Mouse (Mus musculus) neural tube, embryonic 12.5 days (tissue): ENCODE measurements around the gene Gatd1. TPM values are rescaled to one million over a fixed set of nuclear protein-coding genes. Genes with fewer than 3 reads are reported as not detected.
A peak's percentile ranks its signal among the peaks of the same experiment; 100 is the strongest.

Experiments
- ATAC-seq: fragments of 200-750 bp; cut with Nextera tagmentation; 2 replicates; pipeline ENCODE4 v1.8.0; 2017; ENCODE audit warnings: low read depth, mild to moderate bottlenecking, moderate TSS enrichment, moderate library complexity; ENCODE audit not compliant: low FRiP score
- H3K27ac ChIP-seq: fragments of 300-500 bp; sonication (generic); 2 replicates; pipeline ENCODE4 v1.5.1; 2016
- H3K27me3 ChIP-seq: fragments of 300-500 bp; sonication (generic); replicated peaks from 2 replicates; pipeline ENCODE4 v1.6.1; 2016; ENCODE audit warnings: mild to moderate bottlenecking
- H3K36me3 ChIP-seq: fragments of 300-500 bp; sonication (generic); 2 replicates; pipeline ENCODE4 v1.6.1; 2016; ENCODE audit warnings: mild to moderate bottlenecking
- H3K4me1 ChIP-seq: fragments of 300-500 bp; sonication (generic); 2 replicates; pipeline ENCODE4 v1.6.1; 2016
- H3K4me2 ChIP-seq: fragments of 300-500 bp; sonication (generic); replicated peaks from 2 replicates; pipeline ENCODE4 v1.6.1; 2016; ENCODE audit warnings: mild to moderate bottlenecking
- H3K4me3 ChIP-seq: fragments of 300-500 bp; sonication (generic); 2 replicates; pipeline ENCODE4 v1.5.1; 2016
- H3K9ac ChIP-seq: fragments of 300-500 bp; sonication (generic); 2 replicates; pipeline ENCODE4 v1.6.1; 2016; ENCODE audit warnings: mild to moderate bottlenecking
- H3K9me3 ChIP-seq: fragments of 300-500 bp; sonication (generic); 2 replicates; pipeline ENCODE4 v1.6.1; 2016; ENCODE audit warnings: mild to moderate bottlenecking
- WGBS: fragments of 180-500 bp; shearing (Covaris S2); methylation state at CpG from one replicate; pipeline ENCODE4 v1.1.7; 2016; 5-methylcytosine and 5-hydroxymethylcytosine counted together
- polyA plus RNA-seq: library from polyadenylated mRNA; unstranded; fragments of >200 nt; fragmentation: Nextera tagmentation; extraction: Ambion mirVana; gene quantifications from 2 replicates; pipeline ENCODE4 v1.2.1, GENCODE M21; 2016

Gatd1 gene
- polyA plus RNA-seq, 1 experiment from 2014 or later, result 50.5 TPM

GRCm38 (mm10) chr7:141439140-141439679 is 25.3 kb upstream of the Gatd1 start:
- 0 out of 2 replicates have a peak overlapping the region, but pooled peaks have one; percentile 17 for H3K9ac ChIP-seq
- no peak overlapping the region for H3K4me3 ChIP-seq
- WGBS, result 96% methylated on average over 10 of the region's 10 CpGs
- H3K27me3 ChIP-seq, result no peaks in the 10 kb centered on the region
- no peak overlapping the region for H3K4me2 ChIP-seq
- H3K4me1 ChIP-seq, result peaks cover 58% of the 10 kb centered on the region
- peaks cover 29% of the 10 kb centered on the region for H3K36me3 ChIP-seq
- no peak for ATAC-seq
- no peaks in the 10 kb centered on the region for H3K9me3 ChIP-seq
- no peak overlapping the region for H3K27ac ChIP-seq

- no peaks in the 10 kb centered on the region for H3K9me3 ChIP-seq
- H3K9ac ChIP-seq, result 0 out of 2 replicates have a peak overlapping the region, but pooled peaks have one; percentile 17
- no peak for ATAC-seq
- H3K4me1 ChIP-seq, result peaks cover 60% of the 10 kb centered on the region
- no peak overlapping the region for H3K4me3 ChIP-seq
- H3K27ac ChIP-seq, result no peak overlapping the region
- no peak overlapping the region for H3K4me2 ChIP-seq
- peaks cover 34% of the 10 kb centered on the region for H3K36me3 ChIP-seq
- 95% methylated on average over 12 of the region's 12 CpGs for WGBS
- no peaks in the 10 kb centered on the region for H3K27me3 ChIP-seq
Observed at GRCm38 (mm10) chr7:141438201-141438968, 24.4 kb upstream of the Gatd1 start.

- H3K27ac ChIP-seq, result 0 out of 2 replicates have a peak within 1 kb of the TSS, but pooled peaks have one; percentile 6
- H3K27me3 ChIP-seq, result no peaks in the 10 kb centered on the region
- H3K9me3 ChIP-seq, result no peaks in the 10 kb centered on the region
- peaks cover 42% of the 10 kb centered on the region for H3K36me3 ChIP-seq
- WGBS, result 6% methylated on average over 53 of the region's 53 CpGs
- H3K9ac ChIP-seq, result peak within 1 kb of the TSS; percentile 76
- peak within 1 kb of the TSS; percentile 89 for H3K4me2 ChIP-seq
- peak within 1 kb of the TSS; percentile 56 for H3K4me3 ChIP-seq
- H3K4me1 ChIP-seq, result peaks cover 54% of the 10 kb centered on the region
- peak; percentile 72 for ATAC-seq
Observed at GRCm38 (mm10) chr7:141437178-141438120, 23.5 kb upstream of the Gatd1 start, which contains the start of gene Slc25a22. Gene Slc25a22, minus strand, starts transcription at chr7:141437892.

GRCm38 (mm10) chr7:141436523-141436892 is 22.6 kb upstream of the Gatd1 start:
- Histone ChIP-seq H3K27ac (no peak overlapping the region), H3K4me2 (peak overlapping the region; percentile 89), H3K27me3 (no peaks in the 10 kb centered on the region), H3K36me3 (peaks cover 51% of the 10 kb centered on the region), H3K4me3 (peak overlapping the region; percentile 56), H3K4me1 (peaks cover 45% of the 10 kb centered on the region), H3K9me3 (no peaks in the 10 kb centered on the region), H3K9ac (peak overlapping the region; percentile 76)
- 62% methylated on average over 2 of the region's 2 CpGs for WGBS
- no peak for ATAC-seq

GRCm38 (mm10) chr7:141435856-141436522 is 22.1 kb upstream of the Gatd1 start:
- Histone ChIP-seq H3K4me1 (peaks cover 45% of the 10 kb centered on the region), H3K27me3 (no peaks in the 10 kb centered on the region), H3K9me3 (no peaks in the 10 kb centered on the region), H3K27ac (no peak overlapping the region), H3K36me3 (peaks cover 52% of the 10 kb centered on the region), H3K4me3 (no peak overlapping the region), H3K4me2 (peak overlapping the region; percentile 89), H3K9ac (no peak overlapping the region)
- 78% methylated on average over 9 of the region's 9 CpGs for WGBS
- no peak for ATAC-seq

GRCm38 (mm10) chr7:141435129-141435855 is 21.4 kb upstream of the Gatd1 start:
- Histone ChIP-seq H3K36me3 (peaks cover 54% of the 10 kb centered on the region), H3K4me1 (peaks cover 47% of the 10 kb centered on the region), H3K27ac (peak overlapping the region; percentile 57; the same call in 1 of the 2 replicates), H3K9ac (peak overlapping the region; percentile 72), H3K27me3 (no peaks in the 10 kb centered on the region), H3K4me2 (peak overlapping the region; percentile 87), H3K9me3 (no peaks in the 10 kb centered on the region), H3K4me3 (peak overlapping the region; percentile 49)
- ATAC-seq, result 0 out of 2 replicates have a peak, but pooled peaks have one; percentile 13
- 4% methylated on average over 17 of the region's 17 CpGs for WGBS

- WGBS, result 11% methylated on average over 8 of the region's 8 CpGs
- Histone ChIP-seq H3K9ac (peak overlapping the region; percentile 72), H3K36me3 (peaks cover 48% of the 10 kb centered on the region), H3K4me3 (peak overlapping the region; percentile 49), H3K27ac (peak overlapping the region; percentile 57; the same call in 1 of the 2 replicates), H3K27me3 (no peaks in the 10 kb centered on the region), H3K9me3 (no peaks in the 10 kb centered on the region), H3K4me1 (peaks cover 55% of the 10 kb centered on the region), H3K4me2 (peak overlapping the region; percentile 87)
- 0 out of 2 replicates have a peak, but pooled peaks have one; percentile 8 for ATAC-seq
Observed at GRCm38 (mm10) chr7:141434464-141434863, 20.5 kb upstream of the Gatd1 start.

- H3K4me2 ChIP-seq, result peak overlapping the region; percentile 87
- H3K27me3 ChIP-seq, result no peaks in the 10 kb centered on the region
- no peak overlapping the region for H3K27ac ChIP-seq
- H3K9me3 ChIP-seq, result no peaks in the 10 kb centered on the region
- no peak for ATAC-seq
- peaks cover 62% of the 10 kb centered on the region for H3K4me1 ChIP-seq
- H3K4me3 ChIP-seq, result peak overlapping the region; percentile 49
- H3K36me3 ChIP-seq, result peaks cover 41% of the 10 kb centered on the region
- WGBS, result 75% methylated on average over 15 of the region's 15 CpGs
- peak overlapping the region; percentile 72 for H3K9ac ChIP-seq
Observed at GRCm38 (mm10) chr7:141433517-141434400, 19.8 kb upstream of the Gatd1 start.

GRCm38 (mm10) chr7:141432741-141433516 is 19.0 kb upstream of the Gatd1 start:
- H3K36me3 ChIP-seq, result peaks cover 36% of the 10 kb centered on the region
- H3K4me1 ChIP-seq, result peaks cover 68% of the 10 kb centered on the region
- peak overlapping the region; percentile 72; the same call in 1 of the 2 replicates for H3K9ac ChIP-seq
- no peak for ATAC-seq
- H3K27me3 ChIP-seq, result no peaks in the 10 kb centered on the region
- peak overlapping the region; percentile 87 for H3K4me2 ChIP-seq
- H3K9me3 ChIP-seq, result no peaks in the 10 kb centered on the region
- 83% methylated on average over 6 of the region's 6 CpGs for WGBS
- H3K27ac ChIP-seq, result no peak overlapping the region
- H3K4me3 ChIP-seq, result no peak overlapping the region

- H3K9me3 ChIP-seq, result no peaks in the 10 kb centered on the region
- H3K36me3 ChIP-seq, result peaks cover 38% of the 10 kb centered on the region
- no peak for ATAC-seq
- no peak overlapping the region for H3K4me2 ChIP-seq
- peaks cover 63% of the 10 kb centered on the region for H3K4me1 ChIP-seq
- H3K9ac ChIP-seq, result no peak overlapping the region
- H3K27me3 ChIP-seq, result no peaks in the 10 kb centered on the region
- no peak overlapping the region for H3K27ac ChIP-seq
- WGBS, result 81% methylated on average over 8 of the region's 8 CpGs
- no peak overlapping the region for H3K4me3 ChIP-seq
Observed at GRCm38 (mm10) chr7:141432186-141432611, 18.3 kb upstream of the Gatd1 start.
